ENCODE assay signal across 25 mouse cellular contexts in genomic region chr15:80060356-80061070, GRCm38 (mm10). TPM values are rescaled to one million over a fixed set of nuclear protein-coding genes. Genes with fewer than 3 reads are reported as not detected.
DNase-seq lines count a peak whose midpoint lies in the region; ATAC-seq and TF ChIP-seq lines count a peak whose summit lies in the region.
"Had no signal": no experiment of that assay in that cellular context is flagged by ENCODE, and none has a peak within 500 bp of the region (broad histone marks: within the 10 kb centered on the region; RNA-seq: fewer than 3 reads in every experiment).

No protein-coding gene starts in this region.

- no peak overlapping the region for H3K27ac ChIP-seq in kidney, embryonic 14.5 days (ENCODE audit: low read depth, low read length)
- no peak overlapping the region for H3K27ac ChIP-seq in liver, embryonic 14.5 days
- H3K27ac ChIP-seq in liver, postnatal 0 days (ENCODE audit: low read depth): no peak overlapping the region
- H3K27ac ChIP-seq in ES-Bruce4 (ENCODE audit: insufficient read depth, low read length): no peak overlapping the region
- H3K27ac ChIP-seq in forebrain, embryonic 15.5 days (replicated peaks): no peak overlapping the region
- H3K27ac ChIP-seq: embryonic facial prominence, embryonic 12.5 days; forebrain, embryonic 10.5 days; left cerebral cortex, adult 2 months; limb, embryonic 12.5 days; macrophage; midbrain, embryonic 15.5 days had no signal

- 91% methylated on average over 8 of the region's 8 CpGs for WGBS in kidney, embryonic 14.5 days
- 81% methylated on average over 8 of the region's 8 CpGs for WGBS in liver, embryonic 14.5 days (ENCODE audit: insufficient replicate concordance)
- 88% methylated on average over 8 of the region's 8 CpGs for WGBS in liver, postnatal 0 days (ENCODE audit: insufficient replicate concordance)
- WGBS in forebrain, embryonic 15.5 days: 94% methylated on average over 8 of the region's 8 CpGs

- no peak overlapping the region for H3K4me3 ChIP-seq in kidney, embryonic 14.5 days (ENCODE audit: low read length)
- no peak overlapping the region for H3K4me3 ChIP-seq in liver, embryonic 14.5 days (ENCODE audit: insufficient read depth in 1 of 2, low read depth in 2 of 2, low read length in 2 of 2)
- H3K4me3 ChIP-seq in liver, postnatal 0 days (ENCODE audit: low read depth, low read length): no peak overlapping the region
- no peak overlapping the region for H3K4me3 ChIP-seq in ES-Bruce4 (ENCODE audit: low read depth, low read length)
- no peak overlapping the region for H3K4me3 ChIP-seq in forebrain, embryonic 15.5 days
- H3K4me3 ChIP-seq: embryonic facial prominence, embryonic 12.5 days; forebrain, embryonic 10.5 days; left cerebral cortex, adult 2 months; limb, embryonic 12.5 days; midbrain, embryonic 15.5 days had no signal

- TF ChIP-seq CTCF in liver, embryonic 14.5 days (IDR thresholded peaks at IDR 0.05; ENCODE audit: low read depth): 0 out of 2 replicates have a peak, but pooled peaks have one; percentile 11
- TF ChIP-seq CTCF in liver, postnatal 0 days (IDR thresholded peaks at IDR 0.05; ENCODE audit: low read depth): no peak
- peak; percentile 4 for TF ChIP-seq CTCF in ES-Bruce4 (IDR thresholded peaks at IDR 0.05; ENCODE audit: low read depth, low read length)

- TF ChIP-seq EP300 in liver, embryonic 14.5 days (IDR thresholded peaks at IDR 0.05; ENCODE audit: low read depth): no peak
- no peak for TF ChIP-seq EP300 in liver, postnatal 0 days (IDR thresholded peaks at IDR 0.05; ENCODE audit: low read depth)
- TF ChIP-seq EP300 in ES-Bruce4 (IDR thresholded peaks at IDR 0.05; ENCODE audit: insufficient read depth, low read depth, low read length): no peak

- H3K9me3 ChIP-seq in kidney, embryonic 14.5 days (ENCODE audit: control insufficient read depth, low read length): no peaks in the 10 kb centered on the region
- no peaks in the 10 kb centered on the region for H3K9me3 ChIP-seq in liver, embryonic 14.5 days (ENCODE audit: control insufficient read depth, low read length)
- H3K9me3 ChIP-seq in liver, postnatal 0 days (ENCODE audit: low read length): no peaks in the 10 kb centered on the region
- H3K9me3 ChIP-seq in ES-Bruce4 (replicated peaks; ENCODE audit: control insufficient read depth, insufficient read depth, low read length, poor library complexity, severe bottlenecking): no peaks in the 10 kb centered on the region
- no peaks in the 10 kb centered on the region for H3K9me3 ChIP-seq in forebrain, embryonic 15.5 days
- H3K9me3 ChIP-seq: embryonic facial prominence, embryonic 12.5 days; forebrain, embryonic 10.5 days; midbrain, embryonic 15.5 days had no signal

- no peaks in the 10 kb centered on the region for H3K27me3 ChIP-seq in kidney, embryonic 14.5 days (ENCODE audit: control insufficient read depth, insufficient read depth, low read length)
- H3K27me3 ChIP-seq in liver, embryonic 14.5 days (ENCODE audit: control insufficient read depth, insufficient read depth, low read length): no peaks in the 10 kb centered on the region
- H3K27me3 ChIP-seq in liver, postnatal 0 days (ENCODE audit: insufficient read depth, low read length): no peaks in the 10 kb centered on the region
- H3K27me3 ChIP-seq in ES-Bruce4 (ENCODE audit: control insufficient read depth, insufficient read depth, low read length, poor library complexity, severe bottlenecking): no peaks in the 10 kb centered on the region
- H3K27me3 ChIP-seq in forebrain, embryonic 15.5 days: no peaks in the 10 kb centered on the region
- H3K27me3 ChIP-seq: embryonic facial prominence, embryonic 12.5 days; limb, embryonic 12.5 days; midbrain, embryonic 15.5 days; Patski had no signal

- no peak for TF ChIP-seq POLR2A in ES-Bruce4 (IDR thresholded peaks at IDR 0.05; ENCODE audit: insufficient read depth, low read length)

- H3K4me1 ChIP-seq in kidney, embryonic 14.5 days (ENCODE audit: control insufficient read depth, insufficient read depth, low read length): no peaks in the 10 kb centered on the region; the same call in 1 of the 2 replicates
- no peaks in the 10 kb centered on the region for H3K4me1 ChIP-seq in liver, embryonic 14.5 days (replicated peaks; ENCODE audit: control insufficient read depth in 2 of 2, insufficient read depth in 2 of 2, low read length in 1 of 2)
- H3K4me1 ChIP-seq in liver, postnatal 0 days (ENCODE audit: insufficient read depth): peaks cover 2% of the 10 kb centered on the region; the same call in 1 of the 2 replicates
- peaks cover 7% of the 10 kb centered on the region for H3K4me1 ChIP-seq in ES-Bruce4 (ENCODE audit: control insufficient read depth, insufficient read depth, low read length)
- no peaks in the 10 kb centered on the region for H3K4me1 ChIP-seq in forebrain, embryonic 15.5 days
- H3K4me1 ChIP-seq: midbrain, embryonic 15.5 days had no signal

- H3K4me2 ChIP-seq in kidney, embryonic 14.5 days (replicated peaks; ENCODE audit: low read depth, low read length): no peak overlapping the region
- H3K4me2 ChIP-seq in liver, embryonic 14.5 days (ENCODE audit: low read depth): no peak overlapping the region
- no peak overlapping the region for H3K4me2 ChIP-seq in liver, postnatal 0 days (ENCODE audit: low read depth, low read length)
- no peak overlapping the region for H3K4me2 ChIP-seq in forebrain, embryonic 15.5 days (replicated peaks)
- H3K4me2 ChIP-seq: embryonic facial prominence, embryonic 12.5 days; limb, embryonic 12.5 days; midbrain, embryonic 15.5 days had no signal

- ATAC-seq in kidney, embryonic 14.5 days (ENCODE audit: low FRiP score, low TSS enrichment): no peak
- no peak for ATAC-seq in liver, embryonic 14.5 days (ENCODE audit: insufficient read depth)
- ATAC-seq in liver, postnatal 0 days: no peak
- 0 out of 2 replicates have a peak, but pooled peaks have one; percentile 42 for ATAC-seq in megakaryocyte-erythroid progenitor cell, adult 5-6 weeks (replicated peaks; ENCODE audit: low FRiP score, low TSS enrichment, poor library complexity, severe bottlenecking)
- no peak for ATAC-seq in forebrain, embryonic 15.5 days (replicated peaks)
- ATAC-seq: forebrain, embryonic 16.5 days; hindbrain, embryonic 16.5 days; midbrain, embryonic 15.5 days had no signal

- no peaks in the 10 kb centered on the region for H3K36me3 ChIP-seq in kidney, embryonic 14.5 days (ENCODE audit: control insufficient read depth, insufficient read depth, low read length)
- H3K36me3 ChIP-seq in liver, embryonic 14.5 days (replicated peaks; ENCODE audit: control insufficient read depth, insufficient read depth, low read depth): no peaks in the 10 kb centered on the region
- no peaks in the 10 kb centered on the region for H3K36me3 ChIP-seq in liver, postnatal 0 days (replicated peaks; ENCODE audit: insufficient read depth, low read length)
- no peaks in the 10 kb centered on the region for H3K36me3 ChIP-seq in ES-Bruce4 (ENCODE audit: control insufficient read depth, insufficient read depth, low read length, poor library complexity, severe bottlenecking)
- no peaks in the 10 kb centered on the region for H3K36me3 ChIP-seq in forebrain, embryonic 15.5 days
- H3K36me3 ChIP-seq: embryonic facial prominence, embryonic 12.5 days; forebrain, embryonic 10.5 days; limb, embryonic 12.5 days; midbrain, embryonic 15.5 days had no signal

- DNase-seq in kidney, adult 9 months: peak; percentile 61
- no peak for DNase-seq in liver, embryonic 14.5 days (ENCODE audit: low read depth in 3 of 3, low spot score in 3 of 3)
- no peak for DNase-seq in liver, postnatal 0 days
- DNase-seq: adrenal gland, postnatal 25 days; cerebellum, adult 11-12 months; cerebellum, adult 9-11 months; embryo, embryonic 11 days; heart, postnatal 14 days; lung, postnatal 10 days; right cerebral cortex, postnatal 25 days; thymus, postnatal 14 days had no signal

- no peak overlapping the region for H3K9ac ChIP-seq in kidney, embryonic 14.5 days (ENCODE audit: low read depth, low read length)
- no peak overlapping the region for H3K9ac ChIP-seq in liver, embryonic 14.5 days (replicated peaks)
- H3K9ac ChIP-seq in liver, postnatal 0 days (replicated peaks): no peak overlapping the region
- H3K9ac ChIP-seq in ES-Bruce4 (ENCODE audit: low read depth, poor library complexity, severe bottlenecking): no peak overlapping the region
- H3K9ac ChIP-seq in forebrain, embryonic 15.5 days (replicated peaks): no peak overlapping the region
- H3K9ac ChIP-seq: embryonic facial prominence, embryonic 12.5 days; limb, embryonic 12.5 days; midbrain, embryonic 15.5 days had no signal

RNA-seq across cellular contexts. Expression of gene Syngr1, which starts 30.6 kb away (rescaled TPM):
- 9.5 and 11.9 TPM in 2 replicates for polyA plus RNA-seq in kidney, embryonic 14.5 days (2014; fragmentation: Nextera tagmentation; extraction: Ambion mirVana)
- 10.4 and 12.0 TPM in 2 replicates for polyA plus RNA-seq in liver, embryonic 14.5 days (2012; rRNA removed)
- polyA plus RNA-seq in liver, embryonic 14.5 days (2014; fragmentation: Nextera tagmentation; extraction: Ambion mirVana): 14.4 and 17.3 TPM in 2 replicates
- 10.3 and 10.4 TPM in 2 replicates for polyA plus RNA-seq in liver, postnatal 0 days (2015; fragmentation: Nextera tagmentation; extraction: Ambion mirVana)
- polyA plus RNA-seq in ES-Bruce4 (2011; ENCODE audit: insufficient read depth, insufficient read length, low read depth, missing spikeins): 30.7 and 32.3 TPM in 2 replicates
- total RNA-seq in megakaryocyte-erythroid progenitor cell, adult 5-6 weeks (2014; fragmentation: Nextera tagmentation): 12.7 and 18.1 TPM in 2 replicates
- 5.9 and 7.0 TPM in 2 replicates for total RNA-seq in megakaryocyte-erythroid progenitor cell, adult 5-6 weeks (2017)
- polyA plus RNA-seq in forebrain, embryonic 15.5 days (2015; fragmentation: Nextera tagmentation; extraction: Ambion mirVana): 40.1 and 44.5 TPM in 2 replicates
- total RNA-seq: neutrophil, adult 5-6 weeks had no signal

RNA-seq across cellular contexts. Expression of gene Rpl3, which starts 31.2 kb away (rescaled TPM):
- 1,350 and 1,409 TPM in 2 replicates for polyA plus RNA-seq in kidney, embryonic 14.5 days (2014; fragmentation: Nextera tagmentation; extraction: Ambion mirVana)
- polyA plus RNA-seq in liver, embryonic 14.5 days (2012; rRNA removed): 530 and 765 TPM in 2 replicates
- 774 and 804 TPM in 2 replicates for polyA plus RNA-seq in liver, embryonic 14.5 days (2014; fragmentation: Nextera tagmentation; extraction: Ambion mirVana)
- 394 and 407 TPM in 2 replicates for polyA plus RNA-seq in liver, postnatal 0 days (2015; fragmentation: Nextera tagmentation; extraction: Ambion mirVana)
- 2,815 and 3,044 TPM in 2 replicates for polyA plus RNA-seq in ES-Bruce4 (2011; ENCODE audit: insufficient read depth, insufficient read length, low read depth, missing spikeins)
- 2,690 and 2,775 TPM in 2 replicates for total RNA-seq in megakaryocyte-erythroid progenitor cell, adult 5-6 weeks (2014; fragmentation: Nextera tagmentation)
- total RNA-seq in megakaryocyte-erythroid progenitor cell, adult 5-6 weeks (2017): 3,160 and 3,275 TPM in 2 replicates
- 641 and 670 TPM in 2 replicates for polyA plus RNA-seq in forebrain, embryonic 15.5 days (2015; fragmentation: Nextera tagmentation; extraction: Ambion mirVana)

RNA-seq across cellular contexts. Expression of gene Pdgfb, which starts 45.7 kb away (rescaled TPM):
- 5.0 and 5.8 TPM in 2 replicates for polyA plus RNA-seq in kidney, embryonic 14.5 days (2014; fragmentation: Nextera tagmentation; extraction: Ambion mirVana)
- 1.5 and 1.7 TPM in 2 replicates for polyA plus RNA-seq in liver, embryonic 14.5 days (2012; rRNA removed)
- polyA plus RNA-seq in liver, embryonic 14.5 days (2014; fragmentation: Nextera tagmentation; extraction: Ambion mirVana): 0.71 and 0.92 TPM in 2 replicates
- polyA plus RNA-seq in liver, postnatal 0 days (2015; fragmentation: Nextera tagmentation; extraction: Ambion mirVana): 0.77 and 0.85 TPM in 2 replicates
- polyA plus RNA-seq in ES-Bruce4 (2011; ENCODE audit: insufficient read depth, insufficient read length, low read depth, missing spikeins): 16.8 and 17.1 TPM in 2 replicates
- 0.39 and 0.99 TPM in 2 replicates for total RNA-seq in megakaryocyte-erythroid progenitor cell, adult 5-6 weeks (2014; fragmentation: Nextera tagmentation)
- 0.11 TPM in 1 of 2 replicates, not detected in the other for total RNA-seq in megakaryocyte-erythroid progenitor cell, adult 5-6 weeks (2017)
- polyA plus RNA-seq in forebrain, embryonic 15.5 days (2015; fragmentation: Nextera tagmentation; extraction: Ambion mirVana): 3.0 and 3.3 TPM in 2 replicates
